Mouse (Mus musculus): ENCODE measurements at regions not wholly inside any gene's neighbourhood (a gene's known extent, or its start where the extent isn't known, plus 50 kb on each side); places are given as distances from the start of the nearest gene placed in this dataset.

DNA sequence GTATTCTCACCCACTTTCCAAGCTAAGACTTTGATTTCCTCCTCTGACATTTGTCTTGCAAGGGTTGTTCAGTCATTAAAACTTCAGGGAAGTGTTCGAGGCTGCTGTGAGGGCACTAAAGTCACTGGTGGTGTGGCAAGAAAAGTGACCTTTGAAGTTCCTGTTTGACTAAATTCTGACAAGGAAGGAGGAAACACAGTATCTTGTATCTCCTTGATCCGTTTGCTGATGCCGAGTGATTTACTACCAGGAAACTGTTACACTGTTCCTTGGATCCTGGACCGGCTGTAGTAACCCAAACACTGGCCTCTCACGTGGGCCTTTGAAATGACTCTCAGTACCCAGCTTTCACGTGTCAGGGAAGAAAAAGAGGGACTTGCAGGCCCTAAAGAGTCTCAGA is 53.5 kb upstream of the Ralgapa2 start:
- no peak for DNase-seq

GRCm38 (mm10) chr2:146568171-146568842 is 56.2 kb upstream of the Ralgapa2 start:
- no peak for DNase-seq

GRCm38 (mm10) chr2:146571036-146571435 is 58.9 kb upstream of the Ralgapa2 start:
- no peak for DNase-seq

DNA sequence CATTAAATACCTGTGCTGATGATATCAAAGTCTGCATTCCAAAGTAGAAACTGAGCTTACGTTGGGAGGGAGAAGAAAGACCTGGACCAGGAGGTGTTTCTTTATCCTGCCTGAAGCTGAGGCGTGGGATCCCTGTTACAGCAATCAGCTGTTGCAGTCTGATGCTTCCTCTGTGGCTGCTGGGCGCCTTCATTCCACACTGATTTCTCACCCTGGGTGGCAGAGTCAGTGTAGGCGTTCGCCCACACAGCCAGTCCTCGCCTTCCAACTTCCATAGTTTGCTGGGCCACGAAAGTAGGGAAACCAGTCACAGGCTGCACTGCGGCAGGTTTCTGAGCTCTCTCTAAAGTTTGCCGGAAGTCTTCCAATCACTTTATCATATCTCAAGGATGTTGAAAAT is 59.7 kb upstream of the Ralgapa2 start:
- no peak for DNase-seq

- DNase-seq, result no peak
These were observed 63.6 kb upstream of the Ralgapa2 start for GRCm38 (mm10) chr2:146575610-146576297.

- DNase-seq, result no peak
These were observed 64.3 kb upstream of the Ralgapa2 start for GRCm38 (mm10) chr2:146576298-146576905.

- no peak for DNase-seq
These were observed 65.0 kb upstream of the Ralgapa2 start for GRCm38 (mm10) chr2:146577096-146577495.

GRCm38 (mm10) chr2:146581220-146581619 is 69.1 kb upstream of the Ralgapa2 start:
- no peak for DNase-seq

DNA sequence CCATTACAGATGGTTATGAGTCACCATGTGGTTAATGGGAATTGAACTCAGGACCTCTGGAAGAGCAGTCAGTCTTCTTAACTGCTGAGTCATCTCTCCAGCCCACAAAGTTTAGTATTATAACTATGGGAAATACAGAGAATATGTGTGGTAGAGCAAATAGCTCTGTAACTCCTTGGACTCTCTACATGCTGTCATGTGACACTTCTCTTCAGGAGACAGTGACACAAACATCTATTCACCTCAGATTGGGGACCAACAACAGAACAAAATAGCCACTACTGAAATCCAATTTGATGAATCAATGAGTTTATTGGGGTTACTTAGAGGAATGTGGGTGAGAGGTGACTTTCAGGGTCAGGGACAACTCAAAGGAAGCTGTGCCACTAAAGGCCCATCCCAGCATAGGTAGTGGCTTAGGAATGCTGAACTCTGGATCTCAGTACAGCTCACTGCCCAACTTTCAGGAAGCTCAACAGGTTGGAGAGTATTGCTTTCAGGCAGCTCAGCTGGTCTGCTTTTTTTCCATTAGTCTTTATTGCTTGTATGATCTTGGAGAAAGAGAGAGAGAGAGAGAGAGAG is 71.8 kb upstream of the Ralgapa2 start:
- DNase-seq, result no peak

- DNase-seq, result no peak
These were observed 74.2 kb upstream of the Ralgapa2 start for GRCm38 (mm10) chr2:146586381-146586780.

DNA sequence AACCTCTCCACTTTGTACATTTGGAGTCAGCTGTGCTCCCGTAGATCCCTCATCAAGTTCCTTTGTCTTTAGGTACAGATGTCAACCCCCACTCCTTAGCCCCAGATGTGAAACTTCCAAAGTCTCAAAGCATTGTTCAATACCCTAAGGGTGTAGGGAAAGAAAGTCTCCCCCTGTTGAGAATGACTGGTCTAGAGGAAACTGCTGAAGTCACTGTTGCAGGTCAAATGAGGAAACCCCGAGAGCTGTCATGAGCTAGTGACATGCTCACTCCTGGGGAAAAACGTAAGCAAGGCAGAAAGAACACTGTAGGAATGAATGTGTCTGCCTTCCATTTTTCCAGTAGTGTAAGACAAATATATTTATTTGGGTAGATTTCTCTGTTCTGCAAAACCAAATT is 74.8 kb upstream of the Ralgapa2 start:
- no peak for DNase-seq

DNA sequence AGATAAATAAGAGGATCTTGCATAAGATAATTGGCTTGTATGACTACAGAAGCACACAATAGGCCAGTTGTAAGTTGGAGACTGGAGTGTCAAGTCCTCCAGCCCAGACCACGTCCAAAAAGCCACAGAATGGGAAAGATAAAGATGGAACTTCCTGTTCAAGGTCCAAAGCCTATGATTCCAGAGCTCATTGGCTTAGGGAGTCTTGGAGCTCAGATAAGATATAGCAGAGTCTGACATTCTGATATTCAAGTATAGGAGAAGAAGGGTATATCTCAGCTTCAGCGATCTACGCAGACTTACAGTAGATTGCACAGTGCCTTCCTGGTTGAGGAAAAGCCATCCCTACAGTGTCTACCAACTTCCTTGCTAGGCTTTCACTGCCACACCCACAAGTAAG is 77.7 kb upstream of the Ralgapa2 start:
- DNase-seq, result no peak

DNA sequence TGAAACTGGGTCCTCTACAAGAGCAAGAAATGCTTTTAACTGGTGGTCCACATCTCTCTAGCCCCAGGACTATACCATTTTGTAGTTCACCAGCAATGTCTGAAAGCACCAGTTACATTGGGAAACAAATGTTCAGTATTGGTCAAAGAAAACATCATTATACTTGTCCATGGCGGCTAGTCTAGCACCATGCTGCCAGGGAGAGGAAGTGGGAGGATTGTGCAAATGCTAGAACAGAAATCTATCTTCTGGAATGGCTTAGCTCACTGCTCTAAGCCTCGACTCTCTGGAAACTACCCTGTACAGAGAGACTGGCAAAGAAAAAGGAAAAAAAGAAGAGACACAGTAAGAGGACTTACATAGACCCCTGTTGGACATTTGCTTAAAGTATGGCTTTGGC is 81.1 kb upstream of the Ralgapa2 start:
- no peak for DNase-seq

- DNase-seq, result no peak
These were observed 82.1 kb upstream of the Ralgapa2 start for GRCm38 (mm10) chr2:146594212-146594611.

DNA sequence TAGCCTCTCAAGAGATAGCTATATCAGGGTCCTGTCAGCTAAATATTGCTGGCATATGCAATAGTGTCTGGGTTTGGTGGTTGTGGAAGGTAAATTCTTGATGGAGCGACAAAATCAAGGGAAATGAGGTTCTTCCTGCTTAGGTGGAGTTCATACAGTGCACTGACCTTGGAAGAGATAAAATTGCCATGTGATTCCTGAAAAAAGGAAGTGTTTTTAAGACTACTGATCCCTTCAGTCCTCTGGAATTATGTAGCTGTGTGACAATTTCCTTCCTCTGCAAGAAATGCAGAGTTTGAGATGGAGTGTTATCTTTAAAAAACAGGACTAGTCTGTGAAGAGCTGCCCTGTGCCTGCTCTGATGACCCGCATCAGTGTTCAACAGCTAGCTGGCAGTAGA is 83.5 kb upstream of the Ralgapa2 start:
- no peak for DNase-seq

- no peak for DNase-seq
These were observed 94.0 kb upstream of the Ralgapa2 start for GRCm38 (mm10) chr2:146606170-146606569.

DNA sequence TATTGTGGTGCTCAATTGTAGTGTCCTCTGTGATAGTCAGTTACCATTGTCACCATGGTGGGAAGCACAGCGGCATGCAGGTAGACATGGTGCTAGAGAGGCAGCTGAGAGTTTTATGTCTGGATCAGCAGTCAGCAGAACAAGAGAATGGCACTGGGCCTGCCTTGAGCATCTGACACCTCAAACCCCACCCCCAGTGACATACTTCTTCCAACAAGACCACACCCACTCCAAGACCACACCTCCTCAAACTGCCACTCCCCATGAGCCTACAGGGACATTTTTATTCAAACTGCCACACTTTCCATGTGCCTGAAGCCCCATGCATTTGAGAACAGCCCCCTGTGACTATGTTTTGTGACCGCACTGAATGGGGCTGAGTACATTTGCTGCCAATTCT is 98.8 kb upstream of the Ralgapa2 start:
- no peak for DNase-seq

GRCm38 (mm10) chr2:146611886-146612521 is 99.9 kb upstream of the Ralgapa2 start:
- peak; percentile 51 for DNase-seq

DNA sequence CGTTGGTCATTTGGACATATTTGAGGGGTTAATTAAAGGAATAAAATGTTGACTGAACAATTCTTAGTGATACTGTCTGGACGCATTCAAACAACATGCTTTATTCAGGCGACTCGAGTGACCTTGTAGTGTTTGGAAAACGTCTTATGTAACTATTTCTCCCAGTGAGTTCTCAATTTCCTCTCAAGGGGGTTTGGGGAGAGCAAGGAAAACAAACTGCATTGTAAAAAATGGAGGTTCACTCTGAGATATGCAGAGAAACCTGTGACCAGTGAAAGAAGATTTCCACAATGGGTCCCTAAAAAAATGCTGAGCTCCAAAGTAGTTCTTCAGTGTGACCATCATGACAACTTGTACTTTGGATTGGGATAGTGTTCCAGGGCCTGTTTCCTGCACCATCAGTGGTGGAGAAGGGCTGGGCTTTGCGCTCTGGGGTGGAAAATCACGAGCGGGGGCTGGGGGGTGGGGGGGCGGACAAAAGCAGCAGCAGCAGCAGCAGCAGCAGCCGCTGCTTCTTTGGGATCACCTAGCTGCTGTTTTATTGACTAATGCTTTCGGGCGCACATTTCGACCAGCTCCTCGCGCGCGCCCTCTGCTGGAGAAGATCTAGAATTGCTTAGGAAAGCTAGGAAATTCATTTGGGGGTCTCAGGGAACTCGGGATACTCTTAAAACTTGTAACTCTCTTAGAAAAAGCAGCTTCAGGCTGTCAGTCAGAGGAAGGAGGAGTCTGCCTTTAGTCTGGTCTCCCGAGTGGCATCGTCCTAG is 100.6 kb upstream of the Ralgapa2 start:
- DNase-seq, result peak; percentile 24

DNA sequence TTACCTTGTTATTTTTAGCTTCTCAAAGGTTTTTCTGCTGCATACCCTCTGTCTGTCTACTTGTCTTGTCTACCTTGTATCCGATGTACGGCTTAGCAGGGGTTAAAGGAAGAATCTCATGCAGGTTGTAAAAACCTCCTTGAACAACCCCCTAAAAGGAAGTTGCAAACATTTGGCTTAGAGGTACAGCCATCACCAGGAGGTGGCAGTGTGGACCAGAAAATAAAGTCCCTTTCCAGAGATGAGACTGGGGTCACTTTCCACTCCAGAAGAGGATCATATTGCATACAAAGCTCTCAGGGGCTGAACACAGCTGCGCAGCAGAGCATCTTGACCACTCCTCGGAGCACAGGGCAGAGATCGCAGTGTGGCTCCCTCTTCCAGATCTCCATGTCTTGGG is 109.0 kb upstream of the Ralgapa2 start:
- DNase-seq, result peak; percentile 6

DNA sequence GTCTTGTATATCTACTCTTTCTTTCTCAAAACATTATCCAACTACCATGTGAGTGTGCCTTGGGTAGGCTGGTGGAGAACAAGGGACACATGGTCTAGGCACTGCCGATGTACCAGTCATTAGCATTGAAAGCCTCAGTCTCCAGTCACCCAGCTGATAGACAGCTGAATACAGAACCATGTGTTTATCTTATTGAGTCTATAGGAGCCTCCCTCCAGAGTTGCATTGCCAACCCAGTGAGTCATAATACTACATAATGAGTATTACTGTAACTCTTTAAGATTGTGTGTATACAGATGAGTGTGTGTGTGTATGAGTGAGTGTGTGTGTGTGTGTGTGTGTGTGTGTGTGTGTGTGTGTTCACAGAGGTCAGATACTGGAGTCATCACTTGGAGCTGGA is 110.9 kb upstream of the Ralgapa2 start:
- no peak for DNase-seq

- no peak for DNase-seq
These were observed 112.1 kb upstream of the Ralgapa2 start for GRCm38 (mm10) chr2:146624207-146624606.

Data from cerebellum, adult 8-10 months (tissue).